Mouse (Mus musculus) embryo, embryonic 9.5 days (tissue): ENCODE measurements around the gene Wdr13.

ENCODE experiments used
- DNase-seq: peaks from one replicate; pipeline ENCODE4 v3.0.0-alpha.2; 2017; ENCODE audit errors: extremely low spot score

Wdr13 gene

DNA sequence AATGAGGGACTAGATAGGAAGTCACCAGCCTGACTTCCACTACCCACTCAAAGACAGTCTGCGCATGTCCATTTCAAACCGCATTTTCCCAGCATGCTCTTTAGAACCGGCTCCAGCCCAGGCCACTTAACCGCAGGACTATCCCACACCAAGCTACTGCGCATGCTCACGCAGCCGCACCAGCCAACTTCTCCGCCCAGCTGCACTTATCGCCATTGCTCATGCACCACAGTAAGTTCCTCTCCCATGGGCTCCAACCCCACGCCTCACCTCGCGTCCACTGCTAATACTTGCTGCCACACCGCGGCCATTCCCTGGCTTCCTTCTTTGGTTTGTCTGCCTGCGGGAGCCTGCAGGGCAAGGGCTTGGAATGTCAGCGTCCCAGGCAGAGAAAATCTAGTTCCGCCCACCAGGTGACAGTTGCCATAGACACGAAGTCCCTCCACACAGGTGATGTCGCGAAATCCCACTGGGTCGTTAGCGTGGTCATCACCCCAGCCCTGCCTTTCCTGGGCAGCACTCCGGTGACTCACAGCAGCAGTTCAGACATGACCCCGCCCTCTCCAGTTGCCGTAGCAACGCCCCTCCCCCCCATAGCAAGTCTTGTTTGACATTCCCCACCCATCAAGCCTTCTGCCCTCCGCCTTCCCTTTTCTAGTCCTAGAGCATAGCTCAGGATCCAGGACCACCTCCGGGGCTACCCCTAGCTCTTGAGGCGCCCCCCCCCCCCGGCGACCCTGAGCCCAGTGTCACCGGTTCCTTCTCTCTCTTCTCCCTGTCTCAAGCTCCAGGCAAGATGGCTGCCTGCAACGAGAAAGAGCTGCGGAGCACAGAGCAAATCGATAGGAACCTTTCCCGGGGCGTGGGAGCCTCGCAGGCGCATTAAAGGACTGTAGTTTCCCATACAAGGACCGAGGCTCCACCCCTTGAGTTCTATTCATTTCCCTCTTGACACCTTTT, at the start of gene Wdr13:
Gene Wdr13, minus strand, starts transcription at position 876 of the 960 bp plus-strand sequence.
- peak; percentile 87 for DNase-seq

DNA sequence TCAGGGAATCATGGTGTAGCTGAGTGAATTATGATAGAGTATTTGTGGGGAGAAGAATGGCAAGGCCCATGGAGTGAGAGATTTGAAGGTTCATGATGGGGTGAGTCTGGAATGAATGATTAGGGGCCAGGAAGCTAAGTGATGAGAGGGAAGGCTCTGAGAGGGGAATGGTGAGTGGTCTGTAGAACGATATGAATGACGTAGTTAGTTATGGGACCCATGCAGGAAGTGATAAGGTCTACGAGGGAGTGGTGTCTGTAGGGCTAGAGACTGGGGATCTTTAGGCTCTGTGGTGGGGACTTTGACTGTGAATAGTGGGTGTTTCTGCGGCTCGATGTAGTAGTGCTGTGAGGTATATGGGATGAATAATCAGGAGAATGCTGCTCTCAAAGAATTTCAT, 47.0 kb upstream of the Wdr13 start:
- no peak for DNase-seq

DNA sequence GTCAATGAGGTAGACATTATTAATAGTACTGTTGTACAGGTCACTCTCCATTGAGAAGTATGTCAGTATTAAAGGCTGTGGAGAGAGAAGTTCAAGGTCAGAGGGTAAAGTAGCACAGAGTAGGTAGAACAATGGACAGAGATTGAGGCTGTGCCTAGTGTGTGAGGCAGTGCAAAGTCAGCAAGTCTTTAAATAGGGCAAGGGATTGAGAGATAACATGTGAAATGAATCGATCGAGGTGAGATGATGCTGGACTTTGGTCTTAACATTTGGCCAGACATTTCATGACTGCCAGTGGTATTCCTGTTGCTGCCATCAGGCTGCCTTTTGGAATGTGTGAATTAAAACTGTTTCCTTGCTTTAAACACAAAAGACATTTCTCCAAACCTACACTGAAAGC, 46.2 kb upstream of the Wdr13 start:
- no peak for DNase-seq

DNA sequence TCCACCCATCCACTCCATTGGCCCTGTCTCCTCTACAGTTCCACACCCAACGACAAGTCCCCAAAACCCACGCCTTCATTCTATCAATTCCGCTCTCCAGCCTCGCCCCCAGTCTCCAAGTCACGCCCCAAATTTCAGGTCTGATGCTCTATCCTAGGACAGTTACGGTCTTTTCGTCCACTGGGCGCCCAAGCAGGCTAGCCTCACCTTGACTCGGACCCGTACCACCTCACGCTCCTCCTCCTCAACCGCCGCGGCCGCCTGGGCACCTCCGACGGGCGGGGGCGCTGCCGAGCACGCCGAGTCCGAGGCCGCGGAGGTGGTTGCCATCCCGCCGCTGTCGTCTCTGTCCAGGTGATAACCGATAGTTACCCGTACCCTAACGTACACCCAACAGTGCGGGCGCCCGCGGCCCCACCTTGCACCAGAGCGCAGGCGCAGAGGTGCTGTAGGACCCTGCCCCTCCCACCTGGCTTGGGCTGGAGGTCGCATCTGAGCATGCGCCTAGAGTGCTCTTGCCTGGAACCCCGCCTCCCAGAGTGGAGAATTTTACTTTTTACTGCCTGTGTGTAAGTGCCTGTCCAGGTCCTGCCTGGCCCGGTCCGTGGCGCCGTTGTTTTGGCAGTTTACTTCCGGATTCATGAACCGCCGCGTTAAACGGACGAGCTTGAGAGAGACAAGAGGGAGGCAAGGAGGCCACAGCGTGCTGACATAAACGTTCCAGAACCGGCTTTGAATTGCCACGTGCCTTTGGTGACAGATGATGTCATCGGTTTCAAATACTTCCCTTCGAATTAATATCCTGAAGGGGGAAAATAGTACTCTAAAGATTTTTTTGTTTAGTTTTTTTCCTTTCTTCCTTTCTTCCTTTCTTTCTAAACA, 43.1 kb upstream of the Wdr13 start, which contains the start of gene Tbc1d25:
Gene Tbc1d25, minus strand, starts transcription at position 678 of the 882 bp plus-strand sequence.
- DNase-seq = peak; percentile 79

DNA sequence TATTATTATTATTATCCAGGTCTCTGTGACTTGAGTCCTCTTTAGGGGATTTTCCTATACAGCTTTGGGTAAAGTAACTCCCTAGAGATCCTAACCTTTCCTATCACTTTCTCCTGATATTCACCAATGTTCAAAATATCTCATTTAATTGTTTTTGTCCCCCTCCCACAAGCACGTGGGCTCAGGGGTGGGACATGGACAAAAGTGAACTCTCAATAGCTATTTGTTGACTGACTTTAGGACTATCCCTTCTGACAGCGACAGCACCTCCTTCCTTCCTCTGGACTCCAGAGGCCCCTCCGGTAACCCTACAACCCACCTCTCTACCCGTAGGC, 42.4 kb upstream of the Wdr13 start:
- no peak for DNase-seq

DNA sequence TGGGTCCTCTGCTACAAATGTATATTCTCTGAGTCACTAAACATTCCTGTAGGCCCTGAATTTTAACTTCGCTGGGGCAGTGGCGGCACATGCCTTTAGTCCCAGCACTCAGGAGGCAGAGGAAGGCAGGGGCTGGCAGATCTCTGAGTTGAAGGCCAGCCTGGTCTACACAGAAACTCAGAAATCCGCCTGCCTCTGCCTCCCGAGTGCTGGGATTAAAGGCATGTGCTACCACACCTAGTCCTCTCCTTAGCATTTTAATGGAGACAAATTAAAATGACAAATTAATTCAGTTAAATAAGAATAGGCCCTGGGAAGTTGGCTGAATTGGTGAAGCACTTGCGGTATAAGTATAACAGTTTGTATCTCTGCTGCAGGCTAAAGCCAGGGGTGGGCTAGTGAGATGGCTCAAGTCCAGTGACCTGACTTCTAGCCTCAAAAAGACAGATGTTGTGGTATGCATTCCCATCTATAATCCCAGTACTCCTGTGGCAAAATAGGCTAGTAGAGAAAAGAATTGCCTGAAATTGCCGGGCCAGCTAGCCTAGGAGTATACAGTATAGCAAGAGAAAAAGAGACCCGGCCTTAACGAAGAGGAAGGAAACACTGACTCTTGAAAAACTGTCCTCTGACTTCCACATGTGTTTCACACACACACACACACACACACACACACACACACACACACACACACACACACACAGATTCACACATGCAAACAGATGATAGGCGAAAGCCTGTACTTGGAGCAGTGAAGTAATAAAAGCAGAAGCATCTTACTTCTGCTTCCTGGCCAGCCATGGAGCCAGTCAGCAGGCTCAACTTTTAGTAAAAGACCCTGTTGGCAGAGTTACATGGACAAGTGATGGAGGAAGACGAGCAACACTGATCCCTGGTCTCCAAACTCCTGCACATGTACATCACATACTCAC, 35.3 kb upstream of the Wdr13 start:
- DNase-seq = no peak

DNA sequence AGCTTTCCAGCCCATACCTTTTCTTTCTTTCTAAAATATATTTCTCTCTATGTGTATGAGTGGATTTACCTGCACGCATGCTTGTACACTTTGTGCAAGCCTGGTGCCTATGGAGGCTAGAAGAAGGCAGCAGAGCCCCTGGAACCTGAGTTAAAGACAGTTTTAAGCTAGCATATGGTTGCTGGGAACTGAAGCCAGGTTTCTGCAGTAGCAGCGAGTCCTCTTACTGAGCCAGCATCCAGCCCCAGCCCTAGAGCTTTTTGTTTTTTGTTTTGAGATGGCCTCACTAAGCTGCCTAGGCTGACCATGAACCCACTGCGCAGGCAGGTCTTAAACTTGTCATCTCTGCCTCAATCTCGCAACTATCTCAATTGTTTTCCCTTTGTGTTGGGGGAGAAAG, 31.8 kb upstream of the Wdr13 start:
- no peak for DNase-seq

DNA sequence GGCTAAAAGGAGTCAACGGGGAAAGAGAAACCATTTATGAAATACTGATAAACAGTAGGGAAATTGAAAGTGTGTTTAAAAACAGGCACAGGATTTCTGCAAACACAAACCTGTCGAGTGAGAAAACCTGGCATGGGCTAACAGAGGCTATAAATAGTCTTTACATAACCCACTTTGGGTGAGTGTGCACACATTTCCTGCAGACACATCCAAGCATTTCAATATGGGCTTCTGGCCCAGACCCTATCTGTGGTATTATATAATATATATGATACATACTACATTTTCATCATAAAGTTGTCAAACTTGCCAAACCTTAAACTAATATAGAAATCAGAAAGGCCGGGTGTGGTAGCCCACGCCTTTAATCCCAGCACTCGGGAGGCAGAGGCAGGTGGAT, 30.4 kb upstream of the Wdr13 start:
- no peak for DNase-seq

DNA sequence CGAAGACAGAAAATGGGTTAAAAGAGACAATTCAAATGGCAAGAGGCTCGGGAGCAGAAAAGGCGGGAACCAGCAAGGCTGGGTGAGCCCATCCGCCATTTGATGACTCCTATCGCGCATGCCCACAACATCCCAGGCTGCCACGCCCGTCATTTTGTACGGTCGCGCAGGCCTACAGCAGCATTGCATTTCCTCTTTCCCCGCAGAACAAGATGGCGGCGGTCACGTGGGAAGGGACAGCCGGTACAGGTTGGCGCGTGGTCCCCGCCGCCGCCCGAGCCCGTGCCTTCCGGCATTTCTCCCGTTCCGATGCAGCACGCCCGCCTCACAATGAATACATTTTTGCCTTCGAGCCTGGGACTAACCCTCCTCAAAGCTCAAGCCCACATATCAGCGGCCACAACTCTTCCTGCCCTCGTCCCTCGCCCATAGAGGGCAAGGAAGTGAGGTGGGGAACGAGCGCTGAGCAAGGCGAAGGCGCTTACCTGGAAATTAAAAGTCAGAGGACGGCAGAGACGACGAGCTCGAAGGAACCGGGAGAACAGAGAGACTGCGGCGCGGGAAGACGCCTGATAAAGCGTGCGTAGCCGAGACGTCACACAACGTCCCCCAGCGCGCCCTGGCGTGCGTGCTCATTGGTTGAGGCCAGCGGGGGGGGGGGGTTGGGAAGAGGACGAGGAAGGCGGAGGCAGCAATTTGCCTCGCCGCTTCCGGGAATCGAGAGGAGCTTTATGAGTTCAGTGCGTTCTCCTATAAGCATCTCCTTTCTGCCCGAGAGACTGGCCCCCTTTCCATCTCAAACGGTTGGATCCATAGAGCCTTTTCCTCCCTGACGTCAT, 12.7 kb upstream of the Wdr13 start, which contains the start of gene Rbm3:
Gene Rbm3, minus strand, starts transcription at position 728 of the 839 bp plus-strand sequence.
- DNase-seq = peak; percentile 79

DNA sequence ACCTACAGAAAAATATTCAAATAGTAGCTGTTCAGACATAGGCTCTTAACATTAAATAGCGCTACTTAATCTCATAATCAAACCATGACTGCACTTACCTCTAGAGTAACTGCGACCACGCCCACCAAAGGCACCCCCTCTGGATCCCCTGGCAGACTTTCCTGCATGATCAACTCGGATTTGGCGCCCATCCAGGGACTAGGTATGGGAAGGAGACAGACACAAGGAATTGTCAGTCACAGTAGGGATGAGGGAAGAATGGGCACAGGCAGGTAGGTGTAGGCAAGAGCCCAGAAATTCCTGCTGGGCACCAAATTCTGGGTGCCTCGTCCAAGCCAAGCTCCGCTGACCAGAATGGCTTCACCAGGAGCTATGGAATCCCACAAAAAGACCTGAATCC, 11.1 kb upstream of the Wdr13 start:
- no peak for DNase-seq

DNA sequence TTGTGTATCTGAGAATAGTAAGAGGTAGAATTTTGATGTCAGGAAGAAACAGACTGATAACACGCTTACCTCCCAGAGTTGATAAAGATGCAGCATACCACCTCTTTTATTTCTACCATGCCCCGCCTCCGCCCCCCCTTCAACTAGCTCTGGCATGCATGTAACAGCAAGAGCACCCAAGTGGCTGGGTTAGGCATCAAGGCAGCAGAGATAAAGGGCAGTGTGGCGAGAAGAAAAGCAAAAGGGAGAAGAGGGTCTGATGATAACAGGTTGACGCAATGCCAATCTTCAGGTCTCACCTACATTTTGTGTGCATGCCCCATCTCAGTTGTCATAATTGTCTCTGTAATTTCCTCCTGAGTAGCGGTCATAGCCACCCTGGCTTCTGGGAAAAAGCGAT, 10.3 kb upstream of the Wdr13 start:
- no peak for DNase-seq

DNA sequence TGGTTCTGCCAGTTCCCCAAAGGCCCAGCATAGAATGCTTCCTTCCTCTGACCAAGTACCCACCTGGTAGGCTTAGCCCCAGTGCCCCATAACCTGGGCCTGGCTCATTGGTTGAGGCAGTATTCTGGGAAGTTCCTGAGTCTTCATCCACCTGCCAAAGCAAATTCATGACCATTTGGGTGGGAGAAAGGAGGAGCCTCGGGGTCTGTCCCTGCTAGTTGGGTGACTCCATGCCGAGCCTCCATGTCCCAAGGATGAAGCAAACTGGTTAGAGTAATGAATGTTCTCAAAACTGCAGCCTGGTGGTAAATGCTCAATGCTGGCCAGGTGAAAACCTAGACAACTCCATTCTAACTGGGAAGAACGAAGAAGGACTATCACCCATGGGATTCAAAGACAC, 8.4 kb upstream of the Wdr13 start:
- DNase-seq = no peak

DNA sequence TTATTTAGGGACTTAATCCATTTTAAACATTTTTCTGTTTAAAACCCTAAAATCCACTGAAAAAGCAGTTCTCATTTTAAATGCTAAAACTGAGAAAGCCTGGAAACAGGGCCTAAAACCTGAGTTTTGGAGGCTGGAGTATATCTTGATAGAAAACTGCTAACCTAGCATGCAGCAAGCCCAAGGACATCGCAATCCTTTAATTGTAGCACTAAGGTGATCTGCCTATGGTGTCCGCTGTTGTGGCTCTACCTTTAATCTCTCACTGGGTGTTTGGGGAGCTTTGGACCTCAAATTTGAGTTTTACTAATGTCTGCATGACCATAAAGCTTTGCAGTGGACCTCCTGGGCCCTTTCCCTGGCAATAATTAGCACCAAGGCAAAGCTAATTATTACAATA, 7.8 kb upstream of the Wdr13 start:
- no peak for DNase-seq

DNA sequence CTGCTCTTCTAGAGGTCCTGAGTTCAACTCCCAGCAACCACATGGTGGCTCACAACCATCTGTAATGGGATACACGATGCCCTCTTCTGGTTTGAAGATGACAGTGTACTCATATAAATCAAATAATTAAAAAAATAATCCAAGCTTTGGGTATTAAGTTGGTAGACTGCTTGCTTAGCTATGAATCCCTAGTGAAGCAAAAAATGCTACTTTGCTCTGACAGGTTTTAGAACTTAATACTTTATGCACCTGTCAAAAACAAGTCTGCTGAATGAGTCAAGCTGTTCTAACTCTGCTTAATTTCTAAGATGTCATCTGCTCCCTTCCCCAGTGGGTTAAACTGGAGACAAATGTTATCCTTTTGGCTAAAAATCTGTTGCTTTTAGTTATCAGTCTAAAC, 6.8 kb upstream of the Wdr13 start:
- no peak for DNase-seq

DNA sequence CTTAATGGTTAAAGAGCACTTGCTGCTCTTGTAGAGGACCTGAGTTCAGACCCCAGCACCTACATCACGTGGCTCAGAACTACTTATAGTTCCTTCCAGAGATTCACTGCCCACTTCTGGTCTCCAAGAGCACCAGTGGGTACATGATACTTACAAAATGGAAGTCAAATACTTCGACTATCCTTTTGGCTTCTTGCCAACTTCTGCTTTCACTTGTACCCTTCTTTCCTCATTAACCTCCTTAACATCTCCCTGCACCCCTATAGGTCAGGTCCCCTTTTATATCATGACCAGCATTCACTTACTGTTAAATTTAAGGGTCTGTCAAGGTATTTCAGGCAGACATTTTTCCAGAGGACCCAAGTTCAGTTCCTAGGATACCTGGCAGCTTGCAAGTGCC, 3.2 kb upstream of the Wdr13 start:
- DNase-seq = no peak

DNA sequence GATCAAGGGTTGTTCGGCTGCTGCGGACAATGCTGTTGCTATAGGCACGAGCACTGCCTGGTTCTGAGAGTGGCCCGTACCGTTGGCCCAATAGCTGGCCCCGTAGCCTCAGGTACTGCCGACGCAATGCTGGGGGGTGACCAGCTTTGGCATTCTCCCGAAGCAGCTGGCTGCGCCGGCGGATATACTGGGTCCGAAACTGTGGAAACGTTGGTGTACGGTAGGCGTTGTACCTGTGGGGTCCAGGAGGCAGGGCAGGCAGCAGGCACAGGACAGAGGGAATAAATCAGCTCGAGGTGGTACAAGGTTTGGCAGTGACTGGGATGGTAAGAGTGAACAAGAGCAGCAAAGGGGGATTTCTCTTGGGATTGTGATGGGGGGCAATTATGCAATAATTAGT, 1.3 kb downstream of the Wdr13 start:
- DNase-seq = no peak

DNA sequence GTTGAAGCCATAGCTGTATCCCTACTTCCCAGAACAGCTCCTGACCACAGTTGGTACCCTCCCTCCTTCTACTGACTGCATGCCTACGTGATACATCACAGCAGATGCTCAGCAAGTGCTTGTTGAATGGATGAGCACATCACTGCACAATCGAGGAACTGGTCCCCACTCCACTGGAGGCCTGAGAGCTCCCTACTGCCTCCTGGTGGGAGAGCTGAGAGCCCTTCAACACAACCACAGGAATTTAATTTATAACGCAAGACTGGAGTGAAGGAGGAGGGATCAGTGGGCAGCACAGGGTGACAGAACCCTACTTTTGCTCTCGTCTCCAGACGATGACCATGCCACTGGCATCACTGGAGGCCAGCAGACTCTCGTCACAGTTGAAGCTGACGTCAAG, 7.5 kb downstream of the Wdr13 start:
- DNase-seq = no peak

DNA sequence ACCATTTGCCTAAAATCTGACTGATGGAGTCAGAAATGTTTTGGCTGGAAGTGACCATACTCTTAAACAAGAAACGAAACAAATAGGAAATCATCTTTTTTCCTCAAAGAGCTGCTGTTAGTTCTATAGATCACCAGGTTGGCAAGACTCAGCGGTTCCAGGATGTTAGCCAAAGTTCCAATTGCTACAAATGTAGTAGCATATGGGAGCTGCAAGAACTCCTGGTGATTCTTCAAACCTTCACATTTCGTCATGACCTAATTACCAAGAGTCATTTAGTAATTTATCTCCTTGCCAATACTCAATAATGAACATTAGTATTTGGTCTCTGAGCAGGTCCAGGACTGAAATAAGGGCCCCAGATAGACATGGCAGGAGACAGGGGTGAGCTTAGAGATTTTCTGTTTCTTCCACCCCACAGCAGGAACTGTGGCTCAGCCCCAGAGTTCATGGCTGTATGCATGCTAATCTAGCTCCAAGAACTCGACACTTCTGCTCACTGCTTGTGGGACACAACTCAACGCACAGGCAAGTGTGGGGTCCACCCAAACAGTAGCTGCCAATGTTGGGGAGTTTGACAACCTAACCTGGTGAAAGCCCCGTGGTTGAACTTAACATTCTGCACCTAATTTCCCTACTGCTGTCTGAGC, 8.7 kb downstream of the Wdr13 start:
- no peak for DNase-seq

DNA sequence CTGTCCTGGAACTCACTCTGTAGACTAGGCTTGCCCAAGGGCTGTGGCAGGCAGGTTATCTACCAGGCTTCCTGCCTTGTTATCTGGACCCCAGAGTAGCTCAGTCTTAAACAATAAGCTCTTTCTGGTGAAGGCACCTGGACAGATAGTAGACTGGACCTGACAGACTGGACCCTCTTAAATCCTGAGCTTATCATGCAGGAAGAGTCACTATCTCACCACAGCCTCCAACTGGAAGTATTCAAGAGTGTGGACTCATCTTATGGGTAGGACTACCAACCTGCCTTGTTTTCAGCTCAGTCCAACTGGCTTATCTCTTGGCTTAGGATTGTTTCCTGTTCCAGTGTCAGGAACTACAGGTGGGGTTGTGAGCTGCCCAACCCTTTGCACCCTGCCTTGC, 15.4 kb downstream of the Wdr13 start:
- no peak for DNase-seq

DNA sequence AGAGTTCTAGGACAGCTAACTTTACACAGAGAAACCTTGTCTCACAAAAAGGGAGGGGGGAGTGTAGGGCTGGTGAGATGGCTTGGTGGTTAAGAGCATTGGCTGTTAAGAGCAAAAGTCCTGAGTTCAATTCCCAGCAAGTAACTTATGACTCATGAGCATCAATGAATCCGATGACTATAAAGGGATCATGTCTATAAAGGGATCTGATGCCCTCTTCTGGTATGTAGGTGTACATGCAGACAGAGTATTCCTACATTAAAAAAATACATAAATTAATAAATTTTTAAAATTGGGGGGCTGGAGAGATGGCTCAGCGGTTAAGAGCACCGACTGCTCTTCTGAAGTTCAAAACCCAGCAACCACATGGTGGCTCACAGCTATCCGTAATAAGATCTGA, 17.4 kb downstream of the Wdr13 start:
- no peak for DNase-seq
